Mouse (Mus musculus) myocyte (in vitro differentiated cells): ENCODE results near the gene Larp4b.

Experiments used
- CEBPB ChIP-seq: IDR thresholded peaks from 2 replicates; pipeline ENCODE4 v1.6.1; 2011; ENCODE audit warnings: mild to moderate bottlenecking, moderate library complexity; ENCODE audit not compliant: poor library complexity, insufficient read depth, severe bottlenecking
- E2F4 ChIP-seq: IDR thresholded peaks from one replicate; pipeline ENCODE4 v1.6.1; 2011; ENCODE audit warnings: mild to moderate bottlenecking, control low read depth, moderate library complexity; ENCODE audit not compliant: insufficient read depth
- MAX ChIP-seq: IDR thresholded peaks from one replicate; pipeline ENCODE4 v1.6.1; 2011; ENCODE audit warnings: low read depth, mild to moderate bottlenecking, control low read depth
- MYOD1 ChIP-seq, 3 experiments: IDR thresholded peaks; one replicate each; pipeline ENCODE4 v1.6.1; 2011; ENCODE audit warnings: control low read depth in 2 of 3, low read depth in 2 of 3, mild to moderate bottlenecking in 2 of 3, moderate library complexity in 1 of 3; ENCODE audit not compliant: insufficient read length in 2 of 3, control insufficient read depth in 1 of 3
- MYOG ChIP-seq, 3 experiments: IDR thresholded peaks; one replicate each; pipeline ENCODE4 v1.6.1; 2011; ENCODE audit warnings: control low read depth in 2 of 3, low read depth in 2 of 3, mild to moderate bottlenecking in 2 of 3; ENCODE audit not compliant: insufficient read length in 2 of 3, control insufficient read depth in 1 of 3, insufficient read depth in 1 of 3
- POLR2A ChIP-seq: IDR thresholded peaks from one replicate; pipeline ENCODE4 v1.6.1; 2011; ENCODE audit warnings: low read depth, mild to moderate bottlenecking, control low read depth, moderate library complexity; ENCODE audit not compliant: insufficient read length
- POLR2AphosphoS2 ChIP-seq: IDR thresholded peaks from one replicate; pipeline ENCODE4 v1.6.1; 2011; ENCODE audit warnings: low read depth, control low read depth; ENCODE audit not compliant: insufficient read length
- REST ChIP-seq: IDR thresholded peaks from one replicate; pipeline ENCODE4 v1.6.1; 2011; ENCODE audit warnings: mild to moderate bottlenecking, control low read depth, moderate library complexity; ENCODE audit not compliant: insufficient read depth, insufficient read length
- SRF ChIP-seq: IDR thresholded peaks from one replicate; pipeline ENCODE4 v1.6.1; 2011; ENCODE audit warnings: low read depth; ENCODE audit not compliant: control insufficient read depth, insufficient read length
- TCF12 ChIP-seq: IDR thresholded peaks from one replicate; pipeline ENCODE4 v1.6.1; 2011; ENCODE audit warnings: mild to moderate bottlenecking, control low read depth; ENCODE audit not compliant: poor library complexity, insufficient read depth, severe bottlenecking
- TCF3 ChIP-seq: IDR thresholded peaks from one replicate; pipeline ENCODE4 v1.6.1; 2011; ENCODE audit warnings: low read depth, control low read depth; ENCODE audit not compliant: insufficient read length
- USF1 ChIP-seq: IDR thresholded peaks from one replicate; pipeline ENCODE4 v1.6.1; 2011; ENCODE audit warnings: low read depth, mild to moderate bottlenecking, control low read depth, moderate library complexity

- no peak for TF ChIP-seq MYOD1 (IDR thresholded peaks at IDR 0.05; ENCODE audit: control insufficient read depth in 1 of 3, insufficient read length in 2 of 3, low read depth in 2 of 3)
- TF ChIP-seq E2F4, result no peak
- no peak for TF ChIP-seq POLR2A
- no peak for TF ChIP-seq MAX
- TF ChIP-seq TCF12, result no peak
- no peak for TF ChIP-seq MYOG (IDR thresholded peaks at IDR 0.05; ENCODE audit: control insufficient read depth in 1 of 3, insufficient read depth in 1 of 3, insufficient read length in 2 of 3, low read depth in 2 of 3)
- TF ChIP-seq USF1, result no peak
- TF ChIP-seq POLR2AphosphoS2, result no peak
- no peak for TF ChIP-seq CEBPB
- TF ChIP-seq SRF, result no peak
- no peak for TF ChIP-seq REST
- no peak for TF ChIP-seq TCF3
Measured at GRCm38 (mm10) chr13:9162888-9163287, 69.2 kb downstream of the Larp4b start.
